Mouse (Mus musculus) liver, embryonic 11.5 days (tissue): Measurements from ENCODE around the gene Lrrc8a. TPM values are rescaled to one million over a fixed set of nuclear protein-coding genes. Genes with fewer than 3 reads are reported as not detected.

Source experiments
- ATAC-seq: fragments of 200-750 bp; cut with Nextera tagmentation; replicated peaks from 2 replicates; pipeline ENCODE4 v1.8.0; 2017; ENCODE audit warnings: moderate number of reproducible peaks, mild to moderate bottlenecking, moderate TSS enrichment, moderate library complexity; ENCODE audit not compliant: low FRiP score
- DNase-seq: peaks from one replicate; pipeline ENCODE4 v3.0.0-alpha.2; 2017; ENCODE audit warnings: low spot score
- H3K27ac ChIP-seq: fragments of 300-500 bp; sonication (generic); 2 replicates; pipeline ENCODE4 v1.5.1; 2014; ENCODE audit warnings: mild to moderate bottlenecking, low read depth, low read length, control low read depth
- H3K27me3 ChIP-seq: fragments of 300-500 bp; sonication (generic); replicated peaks from 2 replicates; pipeline ENCODE4 v1.6.1; 2014; ENCODE audit warnings: low read length, mixed read lengths; ENCODE audit not compliant: control insufficient read depth, insufficient read depth
- H3K36me3 ChIP-seq: fragments of 300-500 bp; sonication (generic); 2 replicates; pipeline ENCODE4 v1.6.1; 2014; ENCODE audit warnings: mild to moderate bottlenecking, low read length, moderate library complexity, mixed read lengths; ENCODE audit not compliant: control insufficient read depth, insufficient read depth
- H3K4me1 ChIP-seq: fragments of 300-500 bp; sonication (generic); replicated peaks from 2 replicates; pipeline ENCODE4 v1.6.1; 2014; ENCODE audit warnings: low read length, mixed read lengths; ENCODE audit not compliant: control insufficient read depth, insufficient read depth
- H3K4me2 ChIP-seq: fragments of 300-500 bp; sonication (generic); 2 replicates; pipeline ENCODE4 v1.6.1; 2014; ENCODE audit warnings: mild to moderate bottlenecking, control low read depth, moderate library complexity
- H3K4me3 ChIP-seq: fragments of 300-500 bp; sonication (generic); 2 replicates; pipeline ENCODE4 v1.5.1; 2014; ENCODE audit warnings: low read depth, low read length, control low read depth
- H3K9ac ChIP-seq: fragments of 300-500 bp; sonication (generic); 2 replicates; pipeline ENCODE4 v1.6.1; 2014; ENCODE audit warnings: low read depth, low read length, control low read depth
- H3K9me3 ChIP-seq: fragments of 300-500 bp; sonication (generic); 2 replicates; pipeline ENCODE4 v1.6.1; 2016; ENCODE audit warnings: low read length, inconsistent platforms, mixed read lengths; ENCODE audit not compliant: control insufficient read depth
- WGBS: fragments of 180-500 bp; shearing (Covaris S2); extraction: QIAGEN DNeasy Blood & Tissue Kit; methylation state at CpG from one replicate; pipeline ENCODE4 v1.1.7; 2014; 5-methylcytosine and 5-hydroxymethylcytosine counted together
- polyA plus RNA-seq: library from polyadenylated mRNA; unstranded; fragments of >200 nt; fragmentation: Nextera tagmentation; extraction: Ambion mirVana; gene quantifications from 2 replicates; pipeline ENCODE4 v1.2.1, GENCODE M21; 2014

The Lrrc8a gene
- polyA plus RNA-seq, 1 experiment from 2014 or later = 21.4 TPM

DNA sequence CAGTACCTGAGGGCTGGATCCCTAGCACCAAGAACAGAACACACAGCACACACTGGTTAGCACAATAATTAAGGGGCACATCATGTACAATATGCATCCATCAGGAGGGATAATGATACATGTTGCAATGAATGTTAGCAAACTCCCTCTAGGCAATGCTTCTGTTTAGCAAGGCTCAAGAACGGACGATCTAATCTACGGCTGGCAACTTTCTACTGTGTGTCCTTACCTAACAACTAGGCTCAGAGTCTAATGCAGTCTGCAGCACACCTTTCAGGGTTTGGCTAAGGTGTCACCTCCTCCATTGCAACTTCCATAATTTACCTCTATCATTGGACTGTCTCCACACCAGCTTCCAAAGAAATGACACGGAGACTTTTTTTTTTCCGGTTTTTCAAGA is 21.2 kb upstream of the Lrrc8a start:
- Histone ChIP-seq H3K9ac (no peak overlapping the region), H3K4me3 (no peak overlapping the region), H3K27ac (no peak overlapping the region), H3K4me1 (no peaks in the 10 kb centered on the region; the same call in 1 of the 2 replicates), H3K27me3 (no peaks in the 10 kb centered on the region), H3K9me3 (no peaks in the 10 kb centered on the region), H3K36me3 (no peaks in the 10 kb centered on the region), H3K4me2 (no peak overlapping the region)
- ATAC-seq (no peak), DNase-seq (no peak)
- 87% methylated on average over 5 of the region's 5 CpGs for WGBS

DNA sequence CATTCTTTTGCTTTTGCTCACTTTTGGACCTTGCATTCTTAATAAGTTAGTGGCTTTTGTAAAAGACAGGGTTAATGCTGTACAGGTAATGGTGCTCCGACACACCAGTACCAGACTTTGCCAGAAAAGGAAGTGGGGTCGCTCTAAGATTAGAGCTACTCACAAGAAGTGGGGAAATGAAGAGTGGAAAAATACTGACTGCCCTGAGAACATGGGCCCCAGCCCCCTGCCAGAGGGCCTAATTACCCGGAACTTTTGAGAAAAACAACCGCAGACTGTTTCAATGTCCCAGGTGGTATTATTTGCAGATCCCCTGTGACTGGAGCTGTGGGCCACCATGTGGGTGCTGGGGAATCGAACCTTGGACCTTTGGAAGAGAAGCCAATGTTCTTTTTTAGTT is 1.9 kb upstream of the Lrrc8a start:
- H3K36me3 ChIP-seq = peaks cover 1% of the 10 kb centered on the region; the same call in 1 of the 2 replicates
- H3K27me3 ChIP-seq = no peaks in the 10 kb centered on the region
- H3K4me1 ChIP-seq = peaks cover 25% of the 10 kb centered on the region
- H3K27ac ChIP-seq = no peak overlapping the region
- peaks cover 1% of the 10 kb centered on the region; the same call in 1 of the 2 replicates for H3K9me3 ChIP-seq
- no peak overlapping the region for H3K4me2 ChIP-seq
- no peak for ATAC-seq
- H3K9ac ChIP-seq = no peak overlapping the region
- no peak for DNase-seq
- 63% methylated on average over 5 of the region's 5 CpGs for WGBS
- no peak overlapping the region for H3K4me3 ChIP-seq

DNA sequence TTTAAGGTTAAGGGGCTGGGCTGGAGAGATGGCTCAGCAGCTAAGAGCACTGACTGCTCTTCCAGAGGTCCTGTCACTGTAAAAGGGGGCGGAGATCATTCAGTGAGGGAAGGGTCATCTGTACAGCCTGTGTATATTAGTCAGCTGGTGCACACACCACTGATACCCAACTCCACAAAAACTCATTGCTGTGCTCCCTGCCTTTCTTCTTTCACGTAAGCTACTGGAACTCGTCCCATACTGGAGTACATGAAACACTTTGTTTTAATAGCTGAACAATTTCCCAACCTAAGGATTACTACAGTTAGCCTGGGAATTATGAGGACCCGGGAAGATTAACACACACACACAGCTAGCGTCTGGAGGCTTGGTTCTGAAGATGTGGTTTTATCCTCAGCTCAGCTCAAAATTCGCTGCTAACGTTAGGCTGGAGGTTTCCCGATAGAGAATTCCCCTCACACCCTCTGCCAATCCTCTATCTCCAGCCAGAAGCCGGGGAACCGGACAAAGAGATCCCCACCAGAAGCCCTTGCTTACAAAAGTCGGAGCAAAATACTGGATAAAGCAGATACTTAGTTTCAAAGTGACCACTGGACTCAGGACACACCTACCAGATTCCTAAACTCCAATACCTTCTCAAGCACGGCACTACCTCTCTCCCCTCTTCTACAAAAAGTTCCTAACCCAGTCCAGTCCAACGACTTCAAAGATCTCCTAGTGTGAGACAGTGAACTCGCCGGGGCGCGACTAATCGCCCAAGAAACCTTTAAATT is 903 bp upstream of the Lrrc8a start:
- peak overlapping the region; percentile 84 for H3K27ac ChIP-seq
- no peak for DNase-seq
- H3K4me2 ChIP-seq = peak overlapping the region; percentile 96
- 6% methylated on average over 18 of the region's 18 CpGs for WGBS
- H3K9me3 ChIP-seq = no peaks in the 10 kb centered on the region
- peak; percentile 0; the same call in 1 of the 2 replicates for ATAC-seq
- H3K4me3 ChIP-seq = peak overlapping the region; percentile 94
- no peaks in the 10 kb centered on the region for H3K27me3 ChIP-seq
- peaks cover 25% of the 10 kb centered on the region for H3K4me1 ChIP-seq
- H3K36me3 ChIP-seq = peaks cover 2% of the 10 kb centered on the region; the same call in 1 of the 2 replicates
- H3K9ac ChIP-seq = peak overlapping the region; percentile 90

DNA sequence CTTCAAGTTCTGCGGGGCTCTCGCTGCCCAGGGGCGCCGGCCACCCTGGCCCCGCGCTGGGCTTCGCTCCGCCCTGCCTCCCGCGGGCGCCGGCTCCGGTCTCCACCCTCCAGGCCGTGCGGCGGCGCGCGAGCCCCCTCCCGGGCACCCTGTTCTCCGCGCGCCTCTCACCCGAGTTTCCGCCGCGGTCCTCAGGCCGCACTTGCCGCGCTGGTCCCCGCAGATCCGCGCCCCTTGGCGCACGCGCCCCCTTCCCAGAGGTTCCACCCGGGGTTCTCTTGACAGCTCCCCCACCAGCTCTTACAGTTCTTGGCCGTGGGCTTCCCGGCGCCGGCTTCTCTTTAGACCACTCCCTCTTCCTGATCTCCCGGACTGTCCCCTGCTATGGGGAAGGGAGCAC is 366 bp downstream of the Lrrc8a start:
- peaks cover 2% of the 10 kb centered on the region; the same call in 1 of the 2 replicates for H3K36me3 ChIP-seq

DNA sequence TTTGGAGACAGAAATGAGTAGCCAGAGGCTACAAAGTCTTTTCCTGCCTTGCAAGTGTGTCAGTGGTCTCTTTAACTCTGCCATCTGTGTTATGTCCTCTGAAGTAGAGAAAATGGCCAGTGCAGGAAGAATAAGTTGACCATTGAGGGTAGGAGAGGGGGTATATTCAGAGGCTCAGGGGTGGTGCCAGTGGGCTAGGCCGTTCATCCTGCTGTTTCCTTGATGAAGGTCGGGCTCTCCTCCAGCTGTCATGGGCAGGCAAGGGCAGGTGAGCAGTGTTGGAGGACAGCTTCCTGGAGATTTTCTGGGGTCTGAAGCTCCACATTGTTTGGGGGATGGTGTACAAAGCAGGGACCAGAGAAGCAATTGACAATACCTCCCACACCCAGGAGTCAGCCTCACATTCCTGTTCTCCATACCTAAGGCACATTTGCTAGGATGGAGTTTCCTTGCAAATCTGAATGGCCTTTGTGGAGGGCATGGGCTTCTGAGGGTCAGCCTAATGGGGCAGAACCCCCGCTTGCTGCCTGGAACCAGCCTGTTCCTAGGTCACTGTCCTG is 1.5 kb downstream of the Lrrc8a start:
- Histone ChIP-seq H3K4me1 (peaks cover 27% of the 10 kb centered on the region), H3K36me3 (peaks cover 2% of the 10 kb centered on the region; the same call in 1 of the 2 replicates), H3K4me3 (peak overlapping the region; percentile 94), H3K27me3 (no peaks in the 10 kb centered on the region), H3K4me2 (peak overlapping the region; percentile 96), H3K27ac (peak overlapping the region; percentile 1; the same call in 1 of the 2 replicates), H3K9me3 (no peaks in the 10 kb centered on the region), H3K9ac (peak overlapping the region; percentile 90)
- WGBS = 80% methylated on average over 3 of the region's 3 CpGs
- no peak for DNase-seq
- ATAC-seq = no peak

More for the DNA sequence above, 366 bp downstream of the Lrrc8a start:
- Histone ChIP-seq H3K27ac (peak overlapping the region; percentile 84), H3K9ac (peak overlapping the region; percentile 90), H3K4me2 (peak overlapping the region; percentile 96), H3K9me3 (no peaks in the 10 kb centered on the region), H3K4me3 (peak overlapping the region; percentile 94), H3K4me1 (peaks cover 27% of the 10 kb centered on the region), H3K27me3 (no peaks in the 10 kb centered on the region)
- ATAC-seq (peak; percentile 84), DNase-seq (no peak)
- WGBS = 0% methylated on average over 38 of the region's 42 CpGs

DNA sequence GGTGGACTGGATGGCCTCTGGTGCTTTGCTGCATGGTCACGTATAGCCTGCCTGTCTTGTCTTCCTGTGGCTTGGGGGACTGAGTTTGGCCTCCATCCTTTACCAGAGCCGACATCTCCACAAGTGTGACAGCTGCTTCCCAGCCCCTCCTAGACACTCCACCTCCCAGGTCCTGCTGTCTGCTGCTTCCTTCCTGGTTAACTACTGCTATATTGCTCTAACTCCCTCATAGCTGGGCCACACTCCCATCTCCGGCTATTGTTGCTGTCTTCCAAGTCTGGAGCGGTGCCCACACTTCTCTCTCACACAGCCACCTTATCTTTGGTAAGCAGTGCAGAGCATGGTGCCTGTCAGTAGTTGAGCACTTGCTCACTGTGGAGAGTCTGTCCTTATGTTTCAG is 2.3 kb downstream of the Lrrc8a start:
- Histone ChIP-seq H3K9ac (no peak overlapping the region), H3K9me3 (no peaks in the 10 kb centered on the region), H3K4me1 (peaks cover 27% of the 10 kb centered on the region), H3K27me3 (no peaks in the 10 kb centered on the region), H3K36me3 (peaks cover 5% of the 10 kb centered on the region; the same call in 1 of the 2 replicates), H3K4me2 (peak overlapping the region; percentile 96), H3K27ac (peak overlapping the region; percentile 1), H3K4me3 (peak overlapping the region; percentile 0; the same call in 1 of the 2 replicates)
- DNase-seq = no peak
- ATAC-seq = peak; percentile 18; the same call in 1 of the 2 replicates
- WGBS = 63% methylated on average over 4 of the region's 4 CpGs

DNA sequence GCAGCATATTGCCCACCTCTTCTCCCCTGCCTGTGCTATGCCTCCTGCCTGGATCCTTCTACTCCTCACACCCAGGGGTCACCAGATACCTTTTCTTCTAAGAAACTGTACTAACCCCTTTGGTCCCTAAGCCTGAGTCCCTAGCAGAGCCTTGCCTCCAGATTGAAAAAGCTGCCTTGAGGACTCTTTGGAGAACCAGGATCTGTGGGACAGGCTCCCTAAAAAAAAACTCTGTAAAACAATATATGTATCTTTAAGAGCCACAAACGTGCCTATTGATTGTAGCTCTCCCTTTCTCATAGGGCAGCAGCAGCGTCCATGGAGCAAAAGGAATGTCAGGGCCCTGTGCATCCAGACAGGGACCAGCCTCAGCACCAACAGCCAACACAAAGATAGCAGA is 2.8 kb downstream of the Lrrc8a start, which contains the start of gene Gm28035:
Gm28035 (plus strand) TSS at position 301 of the 400 bp plus-strand sequence.
- H3K4me1 ChIP-seq = peaks cover 27% of the 10 kb centered on the region
- H3K27ac ChIP-seq = peak within 1 kb of the TSS; percentile 1
- peak within 1 kb of the TSS; percentile 0; the same call in 1 of the 2 replicates for H3K4me3 ChIP-seq
- H3K4me2 ChIP-seq = peak within 1 kb of the TSS; percentile 96
- no peak within 1 kb of the TSS for H3K9ac ChIP-seq
- H3K36me3 ChIP-seq = peaks cover 5% of the 10 kb centered on the region; the same call in 1 of the 2 replicates
- ATAC-seq = no peak
- H3K9me3 ChIP-seq = no peaks in the 10 kb centered on the region
- DNase-seq = no peak
- H3K27me3 ChIP-seq = no peaks in the 10 kb centered on the region
- 83% methylated on average over 2 of the region's 2 CpGs for WGBS

DNA sequence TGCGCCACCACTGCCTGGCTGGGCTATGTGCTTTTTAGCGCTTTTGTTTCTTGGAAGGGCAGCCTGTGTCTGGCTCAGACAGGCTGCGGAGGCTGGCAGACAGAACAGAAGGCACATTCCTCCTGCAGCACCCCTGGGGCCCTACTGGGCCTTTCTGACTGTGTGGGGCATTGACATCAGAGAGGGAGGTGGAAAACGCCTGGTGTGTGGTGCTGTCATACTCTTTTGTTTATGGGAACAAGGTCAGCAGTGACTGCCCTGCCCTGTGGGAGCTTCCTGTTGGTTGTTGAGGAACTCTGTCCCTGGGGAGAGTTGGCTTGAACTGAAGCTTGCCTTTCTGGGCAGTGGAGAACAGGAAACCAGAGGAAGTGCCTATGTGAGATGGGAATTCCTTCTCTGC is 5.0 kb downstream of the Lrrc8a start:
- Histone ChIP-seq H3K27me3 (no peaks in the 10 kb centered on the region), H3K4me1 (peaks cover 25% of the 10 kb centered on the region), H3K27ac (0 out of 2 replicates have a peak overlapping the region, but pooled peaks have one; percentile 16), H3K4me2 (no peak overlapping the region), H3K9me3 (no peaks in the 10 kb centered on the region), H3K9ac (no peak overlapping the region), H3K4me3 (no peak overlapping the region), H3K36me3 (peaks cover 7% of the 10 kb centered on the region; the same call in 1 of the 2 replicates)
- ATAC-seq = no peak
- no peak for DNase-seq
- WGBS = 66% methylated on average over 4 of the region's 4 CpGs
